Mouse (Mus musculus) embryonic facial prominence, embryonic 11.5 days (tissue): Measurements from ENCODE around the gene Gbx2. TPM values are rescaled to one million over a fixed set of nuclear protein-coding genes. Genes with fewer than 3 reads are reported as not detected.
A peak's percentile ranks its signal among the peaks of the same experiment; 100 is the strongest.

Experiments used
- ATAC-seq: fragments of 200-750 bp; cut with Nextera tagmentation; replicated peaks from 2 replicates; pipeline ENCODE4 v1.8.0; 2017; ENCODE audit warnings: low read depth; ENCODE audit not compliant: insufficient number of reproducible peaks, low FRiP score, low TSS enrichment
- DNase-seq: peaks from one replicate; pipeline ENCODE4 v3.0.0-alpha.2; 2015; ENCODE audit warnings: low spot score
- H3K27ac ChIP-seq: fragments of 300-500 bp; sonication (generic); replicated peaks from 2 replicates; pipeline ENCODE4 v1.5.1; 2014; ENCODE audit warnings: mild to moderate bottlenecking, low read depth, low read length, control low read depth
- H3K27me3 ChIP-seq: fragments of 300-500 bp; sonication (generic); 2 replicates; pipeline ENCODE4 v1.6.1; 2014; ENCODE audit warnings: mild to moderate bottlenecking, low read length, moderate library complexity, mixed read lengths; ENCODE audit not compliant: control insufficient read depth, insufficient read depth
- H3K36me3 ChIP-seq: fragments of 300-500 bp; sonication (generic); replicated peaks from 2 replicates; pipeline ENCODE4 v1.6.1; 2014; ENCODE audit warnings: low read depth, mild to moderate bottlenecking, low read length, moderate library complexity, mixed read lengths; ENCODE audit not compliant: control insufficient read depth, insufficient read depth
- H3K4me1 ChIP-seq: fragments of 300-500 bp; sonication (generic); 2 replicates; pipeline ENCODE4 v1.6.1; 2014; ENCODE audit warnings: low read length, mixed read lengths; ENCODE audit not compliant: control insufficient read depth, insufficient read depth
- H3K4me2 ChIP-seq: fragments of 300-500 bp; sonication (generic); 2 replicates; pipeline ENCODE4 v1.6.1; 2014; ENCODE audit warnings: low read depth, mild to moderate bottlenecking, control low read depth, low read length, moderate library complexity
- H3K4me3 ChIP-seq: fragments of 300-500 bp; sonication (generic); 2 replicates; pipeline ENCODE4 v1.5.1; 2014; ENCODE audit warnings: low read depth, low read length, control low read depth
- H3K9ac ChIP-seq: fragments of 300-500 bp; sonication (generic); replicated peaks from 2 replicates; pipeline ENCODE4 v1.6.1; 2014; ENCODE audit warnings: mild to moderate bottlenecking, control low read depth, low read length
- H3K9me3 ChIP-seq: fragments of 300-500 bp; sonication (generic); replicated peaks from 2 replicates; pipeline ENCODE4 v1.6.1; 2016; ENCODE audit warnings: mild to moderate bottlenecking, low read length, inconsistent platforms, mixed read lengths; ENCODE audit not compliant: control insufficient read depth
- WGBS: fragments of 180-500 bp; shearing (Covaris S2); extraction: QIAGEN DNeasy Blood & Tissue Kit; methylation state at CpG from one replicate; pipeline ENCODE4 v1.1.7; 2014; 5-methylcytosine and 5-hydroxymethylcytosine counted together
- polyA plus RNA-seq: library from polyadenylated mRNA; unstranded; fragments of >200 nt; fragmentation: Nextera tagmentation; extraction: Ambion mirVana; gene quantifications from 2 replicates; pipeline ENCODE4 v1.2.1, GENCODE M21; 2014

Gene Gbx2
- polyA plus RNA-seq, 1 experiment from 2014 or later: 7.2 TPM

GRCm38 (mm10) chr1:89926583-89927060 lies 4.4 kb downstream of the Gbx2 start:
- no peak overlapping the region for H3K27ac ChIP-seq
- DNase-seq (no peak), ATAC-seq (no peak)
- H3K9ac ChIP-seq: no peak overlapping the region
- peaks cover 12% of the 10 kb centered on the region; the same call in 1 of the 2 replicates for H3K4me1 ChIP-seq
- H3K27me3 ChIP-seq: peaks cover 91% of the 10 kb centered on the region
- WGBS: 2% methylated on average over 9 of the region's 9 CpGs
- H3K4me3 ChIP-seq: peak overlapping the region; percentile 17; the same call in 1 of the 2 replicates
- H3K36me3 ChIP-seq: no peaks in the 10 kb centered on the region
- H3K4me2 ChIP-seq: peak overlapping the region; percentile 47
- H3K9me3 ChIP-seq: no peaks in the 10 kb centered on the region

GRCm38 (mm10) chr1:89925501-89926190 lies 5.3 kb downstream of the Gbx2 start:
- Histone ChIP-seq H3K4me3 (no peak overlapping the region), H3K4me2 (no peak overlapping the region), H3K9ac (no peak overlapping the region), H3K36me3 (no peaks in the 10 kb centered on the region), H3K27ac (no peak overlapping the region), H3K4me1 (peaks cover 9% of the 10 kb centered on the region; the same call in 1 of the 2 replicates), H3K27me3 (peaks cover 88% of the 10 kb centered on the region), H3K9me3 (no peaks in the 10 kb centered on the region)
- DNase-seq: no peak
- ATAC-seq: no peak
- 11% methylated on average over 12 of the region's 12 CpGs for WGBS

DNA sequence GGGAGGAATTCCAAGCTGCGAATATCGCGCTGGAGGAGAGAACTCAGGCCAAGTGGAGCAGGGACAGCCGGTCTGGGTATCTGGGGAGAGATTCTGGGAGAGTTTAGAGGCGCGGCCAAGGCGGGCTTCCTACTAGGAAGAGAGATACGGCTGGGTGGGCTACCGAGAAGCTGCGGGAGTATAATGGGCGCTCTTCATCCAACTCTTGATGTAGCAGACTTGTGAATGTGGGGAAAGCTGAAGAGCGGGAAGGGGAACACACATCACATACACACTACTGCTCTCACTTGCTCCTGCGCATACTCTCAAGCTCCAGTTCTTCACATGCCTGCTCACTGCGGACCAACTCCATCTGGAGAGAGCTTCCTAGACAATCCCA lies 7.3 kb downstream of the Gbx2 start:
- Histone ChIP-seq H3K9me3 (no peaks in the 10 kb centered on the region), H3K36me3 (no peaks in the 10 kb centered on the region), H3K4me1 (peaks cover 8% of the 10 kb centered on the region; the same call in 1 of the 2 replicates), H3K27me3 (peaks cover 75% of the 10 kb centered on the region), H3K9ac (no peak overlapping the region), H3K4me2 (0 out of 2 replicates have a peak overlapping the region, but pooled peaks have one; percentile 27), H3K4me3 (no peak overlapping the region), H3K27ac (no peak overlapping the region)
- ATAC-seq: no peak
- DNase-seq: peak; percentile 18
- 7% methylated on average over 14 of the region's 14 CpGs for WGBS

DNA sequence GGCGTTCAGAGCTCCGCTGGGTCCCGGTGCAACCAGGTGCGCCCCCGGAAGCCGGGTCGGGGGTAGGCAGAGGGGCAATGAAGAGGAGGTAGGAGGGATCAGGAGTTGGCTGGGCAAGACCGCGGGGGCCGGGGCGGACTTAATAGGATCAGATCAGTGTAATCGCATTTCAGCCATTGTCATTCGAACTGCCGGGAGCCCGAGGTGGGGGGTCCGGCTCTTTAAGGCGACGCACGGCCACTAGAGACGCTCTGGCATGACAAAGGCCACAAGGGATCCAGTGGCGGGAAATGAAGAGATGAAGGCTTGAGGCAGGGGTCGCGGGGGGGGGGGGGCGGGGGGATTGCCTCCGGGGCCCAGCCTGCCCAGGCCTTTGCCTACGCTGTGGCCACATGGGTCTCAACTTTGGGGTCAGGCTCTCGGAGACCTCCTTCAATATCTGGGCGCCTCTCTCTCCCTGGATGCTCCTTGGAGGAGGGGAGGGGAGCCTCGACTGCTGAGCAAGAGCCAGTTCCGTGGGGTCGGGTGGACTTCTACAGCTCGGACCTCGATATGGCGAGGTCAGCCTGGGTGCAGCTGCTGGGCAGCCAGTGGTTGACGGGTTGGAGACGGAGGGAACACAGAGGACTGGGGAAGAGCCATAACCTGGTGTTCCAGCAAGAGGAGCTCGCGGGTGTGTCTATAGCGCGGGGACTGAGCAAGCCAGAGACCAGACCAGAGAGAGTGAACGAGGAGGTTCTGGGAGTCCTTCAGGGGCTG lies 7.9 kb downstream of the Gbx2 start:
- Histone ChIP-seq H3K9me3 (no peaks in the 10 kb centered on the region), H3K9ac (no peak overlapping the region), H3K4me2 (peak overlapping the region; percentile 27), H3K4me1 (peaks cover 6% of the 10 kb centered on the region; the same call in 1 of the 2 replicates), H3K27me3 (peaks cover 71% of the 10 kb centered on the region), H3K4me3 (no peak overlapping the region), H3K27ac (no peak overlapping the region), H3K36me3 (no peaks in the 10 kb centered on the region)
- ATAC-seq (no peak), DNase-seq (peak; percentile 47)
- 2% methylated on average over 28 of the region's 41 CpGs for WGBS

DNA sequence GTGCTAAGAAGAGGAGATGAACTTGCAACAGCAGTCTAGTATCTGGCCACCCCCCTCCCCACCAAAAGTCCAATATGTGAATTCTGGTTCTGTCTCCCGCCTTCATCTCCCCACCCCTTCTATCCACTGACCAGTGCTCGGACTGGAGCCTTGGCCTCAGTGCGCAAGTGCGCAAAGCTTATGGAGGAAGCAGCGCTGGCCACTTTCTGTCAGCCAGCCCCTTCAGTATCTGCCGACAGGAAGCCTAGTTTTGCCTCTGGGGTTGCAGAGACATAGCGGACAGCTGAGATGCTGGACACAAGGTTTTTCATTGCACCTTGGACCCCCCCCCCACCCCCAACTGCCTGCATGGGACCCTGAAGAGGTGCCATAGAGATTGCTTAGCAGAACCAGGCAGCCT lies 8.7 kb downstream of the Gbx2 start:
- H3K4me3 ChIP-seq: no peak overlapping the region
- peaks cover 69% of the 10 kb centered on the region for H3K27me3 ChIP-seq
- H3K9ac ChIP-seq: no peak overlapping the region
- peak overlapping the region; percentile 27; the same call in 1 of the 2 replicates for H3K4me2 ChIP-seq
- no peaks in the 10 kb centered on the region for H3K36me3 ChIP-seq
- peak; percentile 37 for DNase-seq
- 1% methylated on average over 7 of the region's 7 CpGs for WGBS
- H3K9me3 ChIP-seq: no peaks in the 10 kb centered on the region
- peaks cover 6% of the 10 kb centered on the region; the same call in 1 of the 2 replicates for H3K4me1 ChIP-seq
- ATAC-seq: no peak
- no peak overlapping the region for H3K27ac ChIP-seq

GRCm38 (mm10) chr1:89921806-89922205 lies 9.2 kb downstream of the Gbx2 start:
- no peak for ATAC-seq

GRCm38 (mm10) chr1:89919206-89919605 lies 11.8 kb downstream of the Gbx2 start:
- ATAC-seq (no peak), DNase-seq (no peak)
- 0 out of 2 replicates have a peak, but pooled peaks cover 6% of the 10 kb centered on the region for H3K4me1 ChIP-seq
- peaks cover 38% of the 10 kb centered on the region for H3K27me3 ChIP-seq
- no peaks in the 10 kb centered on the region for H3K9me3 ChIP-seq
- 69% methylated on average over 6 of the region's 6 CpGs for WGBS
- no peaks in the 10 kb centered on the region for H3K36me3 ChIP-seq
- no peak overlapping the region for H3K4me3 ChIP-seq
- H3K27ac ChIP-seq: no peak overlapping the region
- no peak overlapping the region for H3K4me2 ChIP-seq
- H3K9ac ChIP-seq: no peak overlapping the region

More at GRCm38 (mm10) chr1:89921806-89922205, 9.2 kb downstream of the Gbx2 start:
- Histone ChIP-seq H3K36me3 (no peaks in the 10 kb centered on the region), H3K9me3 (no peaks in the 10 kb centered on the region), H3K9ac (no peak overlapping the region), H3K4me3 (no peak overlapping the region), H3K4me2 (no peak overlapping the region), H3K27ac (no peak overlapping the region), H3K4me1 (0 out of 2 replicates have a peak, but pooled peaks cover 6% of the 10 kb centered on the region), H3K27me3 (peaks cover 64% of the 10 kb centered on the region)
- peak; percentile 43 for DNase-seq
- WGBS: under 1% methylated on average over 10 of the region's 10 CpGs

- peaks cover 27% of the 10 kb centered on the region for H3K27me3 ChIP-seq
- H3K9me3 ChIP-seq: no peaks in the 10 kb centered on the region
- no peaks in the 10 kb centered on the region for H3K36me3 ChIP-seq
- H3K4me2 ChIP-seq: no peak overlapping the region
- WGBS: 18% methylated on average over 18 of the region's 18 CpGs
- ATAC-seq: no peak
- H3K9ac ChIP-seq: no peak overlapping the region
- H3K27ac ChIP-seq: no peak overlapping the region
- no peak for DNase-seq
- H3K4me3 ChIP-seq: no peak overlapping the region
- 0 out of 2 replicates have a peak, but pooled peaks cover 5% of the 10 kb centered on the region for H3K4me1 ChIP-seq
Observed at GRCm38 (mm10) chr1:89918111-89918510, 12.9 kb downstream of the Gbx2 start.
